Mouse (Mus musculus) CH12F3 (cell line): ENCODE results near the gene Fibin.

Experiments used
- in situ Hi-C: fragments of 300-500 bp; cut with MboI; formaldehyde crosslinking; loops from 2 replicates; pipeline ENCODE4 v1.14.3; 2020; ENCODE audit warnings: low sequenced_read_pairs

Fibin gene

DNA sequence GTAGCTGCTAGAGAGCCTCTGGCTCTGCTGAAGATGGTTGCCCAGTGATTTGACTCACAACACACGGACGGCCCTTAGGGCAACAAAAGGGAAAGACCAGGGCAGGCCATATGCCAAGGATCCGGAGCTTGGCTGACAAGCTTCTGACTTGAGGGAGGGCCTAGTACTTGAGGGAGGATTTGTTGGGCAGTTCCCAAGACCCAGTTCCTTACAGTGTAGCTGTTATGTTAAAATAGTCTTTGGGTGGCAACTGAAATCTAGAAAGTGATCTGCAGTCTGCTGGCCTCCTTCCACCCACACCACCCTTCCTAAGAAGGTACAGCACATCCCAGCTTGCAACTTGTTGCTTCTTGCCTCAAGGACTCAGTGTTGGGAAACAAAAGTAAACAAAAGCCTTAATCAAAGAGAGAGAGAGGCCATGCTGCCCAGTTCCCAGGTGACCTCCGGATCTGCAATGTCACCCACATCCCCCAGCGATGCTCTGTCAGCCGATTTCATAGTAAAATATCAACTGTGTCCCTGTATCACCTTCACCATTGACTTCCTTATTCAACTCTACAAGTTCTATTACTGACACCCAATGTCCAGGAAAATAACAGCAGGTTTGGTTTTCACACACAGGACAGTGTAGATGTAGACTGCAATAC lies 48.4 kb downstream of the Fibin start, which contains the start of gene Bbox1:
Gene Bbox1, minus strand, starts transcription at position 52 of the 647 bp plus-strand sequence.
- in situ Hi-C loops, result no loop called here

DNA sequence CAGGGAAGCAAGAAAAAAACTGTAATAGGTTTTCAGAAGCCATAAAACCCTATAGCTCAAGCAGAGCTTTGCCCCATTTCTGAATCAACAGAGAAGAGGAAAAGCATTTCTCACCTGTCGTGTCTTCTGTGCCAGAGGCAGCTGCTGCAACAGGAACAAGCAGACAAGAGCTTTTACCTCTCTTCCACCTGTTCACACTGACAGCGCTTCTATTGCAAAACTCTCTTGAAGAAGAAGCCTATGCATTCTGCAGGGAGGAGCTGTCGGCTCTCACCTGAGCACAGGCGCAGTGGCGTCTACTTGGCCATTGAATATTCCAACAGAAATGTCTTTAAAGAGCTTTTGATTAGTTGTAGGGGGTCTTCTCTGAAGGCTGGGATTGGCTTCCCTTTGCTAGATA lies 48.9 kb downstream of the Fibin start:
- in situ Hi-C loops, result no loop called here

DNA sequence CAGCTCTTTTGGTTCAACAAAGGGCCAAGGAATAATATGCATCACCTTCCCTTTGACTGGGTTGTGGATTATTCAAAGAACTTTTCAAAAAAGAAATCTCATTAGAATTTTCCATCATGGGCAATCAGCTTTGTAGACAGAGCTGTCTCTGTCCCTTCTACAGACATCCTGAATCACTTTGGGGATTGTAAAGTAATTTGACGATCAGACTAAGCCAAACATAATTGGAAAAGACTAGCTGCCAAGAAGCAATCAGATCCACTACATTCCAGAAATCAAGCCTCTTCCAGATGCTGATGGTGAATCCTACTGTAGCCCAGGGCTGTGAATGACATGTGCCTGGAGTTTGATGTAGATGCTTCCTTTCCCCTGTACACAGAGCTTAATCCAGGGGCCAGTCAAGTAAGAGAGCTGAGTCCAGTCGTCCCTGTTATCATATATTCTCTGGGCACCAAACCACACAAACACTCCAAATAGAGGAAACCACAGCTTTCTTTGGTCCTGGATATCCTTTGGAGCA lies 49.6 kb downstream of the Fibin start:
- in situ Hi-C loops, result no loop called here
